Mouse (Mus musculus): ENCODE data around the gene Lsm2.
A peak's percentile ranks its signal among the peaks of the same experiment; 100 is the strongest.
"Not testable (repeated sequence)": the region's sequence is repeated elsewhere in the genome, so short reads cannot be mapped to it uniquely, and the experiment has no call there.

The Lsm2 gene

GRCm38 (mm10) chr17:34956340-34956739 is 25.3 kb upstream of the Lsm2 start:
- DNase-seq (ENCODE audit: low read depth, low spot score) = no peak

GRCm38 (mm10) chr17:34957291-34957690 is 24.4 kb upstream of the Lsm2 start:
- not testable (repeated sequence) for DNase-seq (ENCODE audit: low read depth, low spot score)

DNA sequence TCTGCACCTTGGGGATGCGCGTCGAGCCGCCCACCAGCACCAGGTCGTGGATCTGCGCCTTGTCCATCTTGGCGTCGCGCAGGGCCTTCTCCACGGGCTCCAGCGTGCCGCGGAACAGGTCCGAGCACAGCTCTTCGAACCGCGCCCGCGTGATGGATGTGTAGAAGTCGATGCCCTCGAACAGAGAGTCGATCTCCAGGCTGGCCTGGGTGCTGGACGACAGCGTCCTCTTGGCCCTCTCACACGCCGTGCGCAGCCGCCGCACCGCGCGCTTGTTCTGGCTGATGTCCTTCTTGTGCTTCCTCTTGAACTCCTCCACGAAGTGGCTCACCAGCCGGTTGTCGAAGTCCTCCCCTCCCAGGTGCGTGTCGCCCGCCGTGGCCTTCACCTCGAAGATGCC is 23.7 kb upstream of the Lsm2 start:
- not testable (repeated sequence) for DNase-seq (ENCODE audit: low read depth, low spot score)

- DNase-seq (ENCODE audit: low read depth, low spot score) = not testable (repeated sequence)
Observed at GRCm38 (mm10) chr17:34958734-34959129, 22.9 kb upstream of the Lsm2 start.

- DNase-seq (ENCODE audit: low read depth, low spot score) = peak; percentile 80
Observed at GRCm38 (mm10) chr17:34959130-34959778, 22.4 kb upstream of the Lsm2 start, which contains the start of gene Hspa1b. Hspa1b (minus strand) TSS chr17:34959238.

GRCm38 (mm10) chr17:34959881-34960515 is 21.7 kb upstream of the Lsm2 start:
- DNase-seq (ENCODE audit: low read depth, low spot score) = no peak

DNA sequence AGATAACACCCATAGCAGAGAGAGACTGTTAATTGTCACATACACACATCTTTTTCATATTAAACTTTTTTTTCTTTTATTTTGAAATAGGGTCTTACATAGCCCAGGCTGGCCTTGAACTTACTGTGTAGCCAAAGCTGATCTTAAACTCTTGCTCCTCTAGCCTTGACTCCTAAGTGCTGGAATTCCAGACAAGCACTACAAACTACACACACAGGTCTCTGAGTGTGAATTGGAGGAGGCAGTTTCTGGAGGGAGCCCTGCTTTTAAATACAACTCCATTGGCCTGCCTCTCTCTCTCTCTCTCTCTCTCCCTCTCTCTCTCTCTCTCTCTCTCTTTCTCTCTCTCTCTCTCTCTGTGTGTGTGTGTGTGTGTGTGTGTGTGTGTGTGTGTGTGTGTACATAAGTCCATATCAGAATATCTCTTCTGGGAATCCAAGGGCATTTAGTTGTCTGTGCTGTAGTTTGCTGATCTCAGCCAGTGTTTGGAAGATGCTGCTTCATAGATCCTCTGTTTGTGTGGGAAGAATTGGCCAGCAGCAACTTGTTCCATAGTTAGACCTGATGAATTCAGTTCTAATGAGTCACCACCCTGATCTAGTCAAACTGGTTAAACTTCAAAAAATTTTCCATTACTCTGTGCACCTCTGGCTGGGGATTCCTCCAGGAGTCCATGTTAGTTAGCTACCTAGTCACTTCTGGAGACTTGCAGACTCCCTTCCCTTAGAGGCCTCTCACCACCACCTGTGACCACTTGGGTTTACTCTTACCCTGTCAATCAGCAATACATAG is 20.8 kb upstream of the Lsm2 start:
- DNase-seq (ENCODE audit: low read depth, low spot score) = no peak

DNA sequence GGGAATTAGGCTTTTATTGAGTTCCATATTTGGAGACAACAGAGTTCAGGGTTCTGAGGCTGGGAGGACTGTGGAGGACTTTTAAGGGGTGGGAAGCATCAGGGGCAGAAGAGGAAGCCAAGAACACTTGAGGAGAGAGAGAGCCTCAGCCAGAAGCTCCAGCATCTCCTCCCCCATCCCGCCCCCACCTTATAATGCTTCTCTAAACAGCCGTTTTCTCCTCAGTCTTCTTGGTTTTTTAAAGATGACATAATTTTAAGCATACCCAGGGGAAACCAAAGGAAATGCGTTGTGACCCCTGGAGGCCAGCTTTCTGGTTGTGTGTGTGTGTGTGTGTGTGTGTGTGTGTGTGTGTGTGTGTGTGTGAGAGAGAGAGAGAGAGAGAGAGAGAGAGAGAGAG is 19.5 kb upstream of the Lsm2 start:
- no peak for DNase-seq (ENCODE audit: low read depth, low spot score)

- no peak for DNase-seq (ENCODE audit: low read depth, low spot score)
Observed at GRCm38 (mm10) chr17:34962841-34963240, 18.8 kb upstream of the Lsm2 start.

DNA sequence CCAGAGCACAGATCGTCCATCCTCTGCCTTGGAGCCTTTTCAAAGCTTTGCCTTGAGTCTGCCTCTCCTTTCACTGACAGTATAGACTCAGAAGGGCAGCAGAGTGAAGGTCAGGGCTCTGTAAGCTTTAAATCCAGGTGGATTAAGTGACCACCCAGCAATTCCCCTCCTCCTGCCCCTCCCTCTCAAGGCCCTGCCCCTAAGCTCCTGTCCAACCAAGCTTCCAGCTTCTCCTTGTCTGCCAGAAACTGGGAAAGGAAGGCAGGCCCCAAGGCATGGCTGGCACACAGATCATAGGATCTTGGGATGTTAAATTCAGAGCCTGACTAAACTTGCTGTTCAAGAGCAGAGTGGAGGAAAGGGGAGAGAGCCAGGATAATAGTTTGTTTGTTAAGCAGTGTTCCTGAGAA is 17.0 kb upstream of the Lsm2 start:
- DNase-seq (ENCODE audit: low read depth, low spot score) = no peak

GRCm38 (mm10) chr17:34965627-34966026 is 16.0 kb upstream of the Lsm2 start:
- DNase-seq (ENCODE audit: low read depth, low spot score) = no peak

GRCm38 (mm10) chr17:34969822-34970221 is 11.8 kb upstream of the Lsm2 start, which contains the start of gene Gm20481:
Gm20481 (plus strand) TSS chr17:34969912.
- DNase-seq (ENCODE audit: low read depth, low spot score) = not testable (repeated sequence)

DNA sequence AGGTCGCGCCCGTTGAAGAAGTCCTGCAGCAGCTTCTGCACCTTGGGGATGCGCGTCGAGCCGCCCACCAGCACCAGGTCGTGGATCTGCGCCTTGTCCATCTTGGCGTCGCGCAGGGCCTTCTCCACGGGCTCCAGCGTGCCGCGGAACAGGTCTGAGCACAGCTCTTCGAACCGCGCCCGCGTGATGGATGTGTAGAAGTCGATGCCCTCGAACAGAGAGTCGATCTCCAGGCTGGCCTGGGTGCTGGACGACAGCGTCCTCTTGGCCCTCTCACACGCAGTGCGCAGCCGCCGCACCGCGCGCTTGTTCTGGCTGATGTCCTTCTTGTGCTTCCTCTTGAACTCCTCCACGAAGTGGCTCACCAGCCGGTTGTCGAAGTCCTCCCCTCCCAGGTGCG is 10.8 kb upstream of the Lsm2 start:
- not testable (repeated sequence) for DNase-seq (ENCODE audit: low read depth, low spot score)

- DNase-seq (ENCODE audit: low read depth, low spot score) = not testable (repeated sequence)
Observed at GRCm38 (mm10) chr17:34971694-34972068, 10.0 kb upstream of the Lsm2 start.

DNA sequence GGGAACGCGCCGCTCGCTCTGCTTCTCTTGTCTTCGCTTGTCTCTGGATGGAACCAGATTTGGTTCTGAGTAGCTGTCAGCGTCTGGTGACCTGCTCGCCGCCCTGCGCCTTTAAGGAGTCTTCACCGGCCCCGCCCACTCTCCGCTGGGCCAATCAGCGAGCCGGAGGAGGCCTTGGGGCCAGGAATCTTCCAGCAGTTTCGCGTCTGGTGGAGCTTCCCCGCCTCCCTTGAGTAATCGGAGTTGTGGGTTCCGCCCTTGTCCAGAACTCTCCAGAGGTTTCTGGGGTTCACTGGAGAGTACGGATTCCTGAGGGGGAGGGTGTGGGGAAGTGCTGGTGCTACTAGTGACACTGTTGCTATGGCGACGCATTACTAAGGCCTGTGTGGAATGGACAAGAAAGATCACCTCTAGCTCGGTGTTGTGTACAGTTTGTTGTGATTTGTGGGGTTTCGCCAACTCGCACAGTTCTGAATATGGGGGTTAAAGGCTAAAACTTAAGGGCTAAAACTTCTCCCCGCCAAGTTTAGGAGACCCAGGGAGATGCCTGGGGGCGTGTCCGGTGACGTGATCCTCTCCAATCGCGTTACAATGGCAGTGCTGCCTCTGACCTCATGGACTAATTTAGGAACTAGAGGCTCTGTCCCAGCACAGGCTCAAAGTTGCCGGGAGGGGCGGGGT is 9.5 kb upstream of the Lsm2 start, which contains the start of the genes Hspa1a and Hspa1l:
Gene Hspa1a (minus strand): TSS at position 88 of the 681 bp plus-strand sequence.
Gene Hspa1l (plus strand): TSS at position 635 of the 681 bp plus-strand sequence.
- DNase-seq (ENCODE audit: low read depth, low spot score) = peak; percentile 70

- DNase-seq (ENCODE audit: low read depth, low spot score) = no peak
Observed at GRCm38 (mm10) chr17:34975581-34976492, 5.8 kb upstream of the Lsm2 start.

GRCm38 (mm10) chr17:34977000-34977399 is 4.7 kb upstream of the Lsm2 start:
- no peak for DNase-seq (ENCODE audit: low read depth, low spot score)

DNA sequence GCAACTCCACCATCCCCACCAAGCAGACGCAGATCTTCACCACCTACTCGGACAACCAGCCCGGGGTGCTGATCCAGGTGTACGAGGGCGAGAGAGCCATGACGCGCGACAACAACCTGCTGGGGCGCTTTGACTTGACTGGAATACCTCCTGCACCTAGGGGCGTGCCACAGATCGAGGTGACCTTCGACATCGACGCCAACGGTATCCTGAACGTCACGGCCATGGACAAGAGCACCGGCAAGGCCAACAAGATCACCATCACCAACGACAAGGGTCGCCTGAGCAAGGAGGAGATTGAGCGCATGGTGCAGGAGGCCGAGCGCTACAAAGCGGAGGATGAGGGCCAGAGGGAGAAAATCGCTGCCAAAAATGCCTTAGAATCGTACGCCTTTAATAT is 3.4 kb upstream of the Lsm2 start:
- DNase-seq (ENCODE audit: low read depth, low spot score) = no peak

GRCm38 (mm10) chr17:34979631-34980030 is 2.0 kb upstream of the Lsm2 start:
- no peak for DNase-seq (ENCODE audit: low read depth, low spot score)

DNA sequence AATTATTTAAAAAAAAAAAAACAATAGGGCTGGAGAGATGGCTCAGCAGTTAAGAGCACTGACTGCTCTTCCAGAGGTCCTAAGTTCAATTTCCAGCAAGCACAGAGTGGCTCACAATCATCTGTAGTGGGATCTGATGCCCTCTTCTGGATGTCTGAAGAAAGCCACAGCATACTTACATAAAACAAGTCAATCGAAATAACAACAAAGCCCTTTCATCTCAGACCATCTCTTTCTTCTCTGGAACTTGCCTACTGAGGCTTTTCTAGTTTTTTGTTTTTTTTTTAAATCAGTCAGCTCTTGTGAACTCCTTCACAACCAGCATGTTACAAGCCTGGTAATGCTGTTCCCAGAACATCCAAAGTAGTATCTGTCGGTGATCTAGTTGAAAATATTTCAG is 1.0 kb upstream of the Lsm2 start:
- peak; percentile 66 for DNase-seq (ENCODE audit: low read depth, low spot score)

DNA sequence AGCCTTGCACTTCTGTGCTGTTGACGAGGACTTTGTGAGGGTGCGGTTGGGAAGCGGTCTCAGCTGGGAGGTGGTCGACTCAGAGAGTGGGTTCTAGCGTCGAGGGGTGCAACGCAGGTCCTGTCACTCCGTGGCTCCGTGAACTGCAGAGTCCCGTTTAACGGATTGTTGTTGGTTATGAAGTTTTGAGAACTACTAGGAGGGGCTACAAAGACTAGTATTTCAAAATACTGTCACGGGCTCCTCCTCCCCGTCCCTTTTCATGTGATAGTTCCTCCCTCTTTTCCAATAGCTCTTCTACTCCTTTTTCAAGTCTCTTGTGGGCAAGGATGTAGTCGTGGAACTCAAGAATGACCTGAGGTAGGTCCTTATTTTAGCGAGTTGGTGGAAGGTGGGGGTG is 666 bp downstream of the Lsm2 start:
- DNase-seq (ENCODE audit: low read depth, low spot score) = no peak
